Mouse (Mus musculus): ENCODE measurements around the gene Ccdc153. TPM values are rescaled to one million over a fixed set of nuclear protein-coding genes. Genes with fewer than 3 reads are reported as not detected.
A peak's percentile ranks its signal among the peaks of the same experiment; 100 is the strongest.

Gene Ccdc153
- total and polyA plus RNA-seq, 2 experiments from 2014 or later, result not detected

DNA sequence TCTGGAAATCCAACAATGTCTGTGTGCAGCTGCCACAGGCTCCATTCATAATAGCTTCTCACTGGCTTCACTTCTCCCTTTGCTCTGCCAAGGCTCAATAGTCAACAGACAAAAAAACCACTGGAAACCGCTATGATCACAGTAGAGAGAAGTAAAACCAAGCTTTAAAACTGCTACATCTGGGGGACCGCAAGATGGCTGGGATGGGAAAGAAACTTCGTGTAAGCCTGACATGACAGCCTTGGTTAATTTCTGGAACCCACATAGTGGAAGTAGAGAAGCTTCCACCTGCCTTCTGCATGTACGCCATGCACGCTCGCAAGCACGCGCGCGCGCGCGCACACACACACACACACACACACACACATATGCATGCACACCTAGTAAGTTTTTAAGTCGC lies 26.9 kb upstream of the Ccdc153 start:
- Histone ChIP-seq H3K9me3 (replicated peaks; ENCODE audit: control insufficient read depth, low read length) (no peaks in the 10 kb centered on the region), H3K4me1 (ENCODE audit: control insufficient read depth, insufficient read depth) (no peaks in the 10 kb centered on the region), H3K36me3 (replicated peaks; ENCODE audit: control insufficient read depth, insufficient read depth, low read length) (peaks cover 4% of the 10 kb centered on the region; the same call in 1 of the 2 replicates), H3K4me3 (ENCODE audit: low read depth, low read length) (no peak overlapping the region), H3K27me3 (ENCODE audit: control insufficient read depth, insufficient read depth, low read length) (no peaks in the 10 kb centered on the region), H3K4me2 (ENCODE audit: low read depth, low read length) (no peak overlapping the region), H3K27ac (ENCODE audit: low read depth) (no peak overlapping the region), H3K9ac (replicated peaks; ENCODE audit: low read depth, low read length) (no peak overlapping the region)
- 96% methylated on average over 14 of the region's 14 CpGs for WGBS
- DNase-seq (ENCODE audit: low spot score) (no peak), ATAC-seq (ENCODE audit: insufficient read depth, low read depth) (no peak)
- TF ChIP-seq CTCF (IDR thresholded peaks at IDR 0.05; ENCODE audit: low read depth) (no peak), EP300 (IDR thresholded peaks at IDR 0.05; ENCODE audit: low read depth) (no peak)

DNA sequence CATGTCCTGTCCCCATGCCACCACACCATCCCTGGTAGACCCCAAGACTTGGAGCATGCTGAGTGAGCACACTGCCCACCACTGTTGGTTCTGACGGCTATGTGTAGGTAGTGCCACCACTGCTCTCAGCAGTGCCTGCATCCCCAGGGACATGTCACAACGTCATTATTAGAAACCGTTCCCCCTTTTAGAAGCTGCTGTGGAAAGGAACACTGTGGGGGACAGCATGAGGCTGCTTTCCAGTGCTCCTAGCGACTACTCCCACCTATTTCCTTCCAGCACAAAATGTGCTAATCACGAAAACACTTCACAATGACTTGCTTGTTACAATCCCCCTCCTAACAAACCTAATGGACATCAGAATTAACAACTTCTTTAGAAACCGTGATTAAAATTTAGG lies 14.5 kb upstream of the Ccdc153 start:
- ATAC-seq (ENCODE audit: insufficient read depth, low read depth) (no peak), DNase-seq (ENCODE audit: low spot score) (peak; percentile 33)
- Histone ChIP-seq H3K4me2 (ENCODE audit: low read depth, low read length) (no peak overlapping the region), H3K9me3 (replicated peaks; ENCODE audit: control insufficient read depth, low read length) (no peaks in the 10 kb centered on the region), H3K27me3 (ENCODE audit: control insufficient read depth, insufficient read depth, low read length) (no peaks in the 10 kb centered on the region), H3K36me3 (replicated peaks; ENCODE audit: control insufficient read depth, insufficient read depth, low read length) (no peaks in the 10 kb centered on the region), H3K4me1 (ENCODE audit: control insufficient read depth, insufficient read depth) (0 out of 2 replicates have a peak, but pooled peaks cover 26% of the 10 kb centered on the region), H3K27ac (ENCODE audit: low read depth) (peak overlapping the region; percentile 51; the same call in 1 of the 2 replicates), H3K4me3 (ENCODE audit: low read depth, low read length) (no peak overlapping the region), H3K9ac (replicated peaks; ENCODE audit: low read depth, low read length) (no peak overlapping the region)
- 26% methylated on average over 6 of the region's 6 CpGs for WGBS
- no peak for TF ChIP-seq CTCF (IDR thresholded peaks at IDR 0.05; ENCODE audit: low read depth)
- TF ChIP-seq EP300 (IDR thresholded peaks at IDR 0.05; ENCODE audit: low read depth), result no peak

DNA sequence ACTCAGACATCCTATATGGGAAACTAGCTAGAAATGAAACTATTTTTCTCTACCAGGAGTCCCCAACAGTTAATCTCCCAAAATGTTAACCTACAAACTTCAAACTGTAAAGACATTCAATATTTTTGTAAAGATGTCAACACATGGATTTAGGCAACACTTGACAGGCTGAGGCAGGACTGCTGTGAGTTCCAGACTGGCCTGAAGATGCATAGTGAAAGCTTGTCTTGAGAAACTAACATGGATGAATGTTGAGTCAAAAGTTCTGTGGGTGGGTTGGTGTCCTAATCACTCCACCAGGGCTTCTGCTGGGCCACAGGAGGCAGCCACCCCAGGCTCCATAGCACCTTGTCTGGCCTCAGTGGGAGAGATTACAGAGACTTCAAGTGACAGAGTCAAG lies 8.9 kb upstream of the Ccdc153 start:
- H3K36me3 ChIP-seq (replicated peaks; ENCODE audit: control insufficient read depth, insufficient read depth, low read length), result no peaks in the 10 kb centered on the region
- H3K9ac ChIP-seq (replicated peaks; ENCODE audit: low read depth, low read length), result no peak overlapping the region
- DNase-seq (ENCODE audit: low spot score), result no peak
- H3K4me2 ChIP-seq (ENCODE audit: low read depth, low read length), result peak overlapping the region; percentile 75; the same call in 1 of the 2 replicates
- no peaks in the 10 kb centered on the region for H3K27me3 ChIP-seq (ENCODE audit: control insufficient read depth, insufficient read depth, low read length)
- no peak overlapping the region for H3K27ac ChIP-seq (ENCODE audit: low read depth)
- no peak for ATAC-seq (ENCODE audit: insufficient read depth, low read depth)
- no peak for TF ChIP-seq EP300 (IDR thresholded peaks at IDR 0.05; ENCODE audit: low read depth)
- TF ChIP-seq CTCF (IDR thresholded peaks at IDR 0.05; ENCODE audit: low read depth), result no peak
- peaks cover 29% of the 10 kb centered on the region for H3K4me1 ChIP-seq (ENCODE audit: control insufficient read depth, insufficient read depth)
- H3K9me3 ChIP-seq (replicated peaks; ENCODE audit: control insufficient read depth, low read length), result no peaks in the 10 kb centered on the region
- no peak overlapping the region for H3K4me3 ChIP-seq (ENCODE audit: low read depth, low read length)

DNA sequence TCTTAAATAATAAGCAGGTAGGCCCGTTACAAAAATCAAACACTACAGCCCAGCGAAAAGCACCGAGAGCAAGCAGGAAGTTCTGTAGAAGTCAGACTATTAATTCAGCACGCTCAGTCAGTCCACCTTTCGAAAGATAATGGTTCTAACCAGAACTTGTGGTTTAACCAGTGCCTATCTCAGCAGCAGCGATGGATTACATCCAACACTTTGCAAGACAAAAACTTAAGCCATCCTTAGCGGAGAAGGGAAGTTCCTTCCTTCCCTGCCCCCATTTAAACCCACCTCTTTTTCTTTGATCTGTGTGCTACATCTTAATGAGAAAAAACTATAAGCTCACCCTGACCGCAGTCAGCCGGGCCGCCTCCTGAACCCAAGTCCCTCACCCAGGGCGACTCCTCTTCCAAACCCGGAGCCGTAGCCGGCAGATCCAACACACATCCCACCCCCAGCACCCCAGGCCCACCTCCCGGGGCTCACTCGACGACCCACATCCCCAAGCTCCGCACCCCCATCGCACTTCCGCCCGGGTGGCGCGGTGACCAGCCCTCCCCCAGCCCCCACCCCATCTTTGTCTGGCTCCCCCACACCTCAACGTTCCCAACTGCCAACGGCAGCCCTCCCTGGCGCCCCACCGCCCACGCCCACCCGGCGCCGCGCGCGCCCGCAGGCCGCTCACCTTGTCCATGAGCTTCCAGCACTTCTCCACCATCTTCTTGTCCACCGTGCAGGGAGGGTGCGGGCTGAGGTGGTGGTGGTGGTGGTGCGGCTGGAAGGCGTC lies 7.3 kb upstream of the Ccdc153 start:
- no peaks in the 10 kb centered on the region for H3K36me3 ChIP-seq (replicated peaks; ENCODE audit: control insufficient read depth, insufficient read depth, low read length)
- DNase-seq (ENCODE audit: low spot score) (peak; percentile 16), ATAC-seq (ENCODE audit: insufficient read depth, low read depth) (peak; percentile 55)
- peaks cover 29% of the 10 kb centered on the region for H3K4me1 ChIP-seq (ENCODE audit: control insufficient read depth, insufficient read depth)
- H3K4me3 ChIP-seq (ENCODE audit: low read depth, low read length), result peak overlapping the region; percentile 75
- under 1% methylated on average over 39 of the region's 40 CpGs for WGBS
- TF ChIP-seq EP300 (IDR thresholded peaks at IDR 0.05; ENCODE audit: low read depth), result no peak; the same call in 1 of the 2 replicates
- TF ChIP-seq CTCF (IDR thresholded peaks at IDR 0.05; ENCODE audit: low read depth), result no peak
- no peaks in the 10 kb centered on the region for H3K27me3 ChIP-seq (ENCODE audit: control insufficient read depth, insufficient read depth, low read length)
- peak overlapping the region; percentile 88 for H3K27ac ChIP-seq (ENCODE audit: low read depth)
- no peaks in the 10 kb centered on the region for H3K9me3 ChIP-seq (replicated peaks; ENCODE audit: control insufficient read depth, low read length)
- peak overlapping the region; percentile 75 for H3K4me2 ChIP-seq (ENCODE audit: low read depth, low read length)
- H3K9ac ChIP-seq (replicated peaks; ENCODE audit: low read depth, low read length), result peak overlapping the region; percentile 84

DNA sequence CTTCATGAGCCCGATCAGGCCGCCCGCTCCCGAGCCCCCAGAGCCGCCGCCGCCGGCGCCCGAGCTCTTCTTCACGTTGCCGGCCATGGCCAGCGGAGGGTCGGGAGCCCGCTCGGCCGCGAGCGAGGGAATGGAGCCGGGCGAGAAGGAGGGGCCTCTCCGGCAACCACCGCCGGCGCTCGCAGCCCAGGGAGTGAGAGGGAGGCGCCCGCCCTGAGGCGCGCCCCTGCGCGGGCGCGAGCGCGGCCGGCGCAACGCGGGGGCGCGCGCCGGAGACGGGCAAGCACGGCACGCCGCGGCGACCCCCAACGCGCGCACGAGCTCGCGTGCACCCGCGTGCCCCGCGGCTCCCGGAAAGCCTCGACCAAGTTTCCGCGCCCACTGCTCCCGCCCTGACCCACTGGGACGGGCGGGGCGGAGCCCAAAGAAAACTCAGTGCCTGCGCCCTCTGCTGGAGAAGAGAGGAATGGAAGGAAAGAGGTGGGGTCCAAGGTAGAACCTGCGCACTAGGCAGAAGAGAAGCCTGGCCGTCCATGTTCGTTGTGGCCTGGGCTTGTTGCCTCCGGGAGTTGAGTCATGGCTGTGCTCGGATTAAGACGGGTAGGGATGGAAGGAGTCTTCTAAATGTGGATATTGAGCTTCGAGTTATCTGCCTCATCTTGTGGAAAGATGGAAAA lies 6.5 kb upstream of the Ccdc153 start, which contains the start of gene Cbl:
Gene Cbl (minus strand): TSS at position 248 of the 677 bp plus-strand sequence.
- H3K36me3 ChIP-seq (replicated peaks; ENCODE audit: control insufficient read depth, insufficient read depth, low read length), result no peaks in the 10 kb centered on the region
- H3K27ac ChIP-seq (ENCODE audit: low read depth), result peak within 1 kb of the TSS; percentile 88
- H3K4me3 ChIP-seq (ENCODE audit: low read depth, low read length), result peak within 1 kb of the TSS; percentile 75
- peak; percentile 99 for TF ChIP-seq CTCF (IDR thresholded peaks at IDR 0.05; ENCODE audit: low read depth)
- TF ChIP-seq EP300 (IDR thresholded peaks at IDR 0.05; ENCODE audit: low read depth), result peak; percentile 31
- peaks cover 26% of the 10 kb centered on the region for H3K4me1 ChIP-seq (ENCODE audit: control insufficient read depth, insufficient read depth)
- under 1% methylated on average over 41 of the region's 76 CpGs for WGBS
- H3K9me3 ChIP-seq (replicated peaks; ENCODE audit: control insufficient read depth, low read length), result no peaks in the 10 kb centered on the region
- ATAC-seq (ENCODE audit: insufficient read depth, low read depth) (peak; percentile 91), DNase-seq (ENCODE audit: low spot score) (peak; percentile 96)
- peak within 1 kb of the TSS; percentile 75 for H3K4me2 ChIP-seq (ENCODE audit: low read depth, low read length)
- H3K27me3 ChIP-seq (ENCODE audit: control insufficient read depth, insufficient read depth, low read length), result no peaks in the 10 kb centered on the region
- H3K9ac ChIP-seq (replicated peaks; ENCODE audit: low read depth, low read length), result peak within 1 kb of the TSS; percentile 84
